Mouse (Mus musculus) stomach, postnatal 0 days (tissue): ENCODE measurements at regions not wholly inside any gene's neighbourhood (a gene's known extent, or its start where the extent isn't known, plus 50 kb on each side); places are given as distances from the start of the nearest gene placed in this dataset.

Experiments
- ATAC-seq: fragments of 200-750 bp; cut with Nextera tagmentation; 2 replicates; pipeline ENCODE4 v1.8.0; 2017; ENCODE audit not compliant: low FRiP score, low TSS enrichment
- DNase-seq: peaks from one replicate; pipeline ENCODE4 v3.0.0-alpha.2; 2016; ENCODE audit warnings: low spot score
- H3K27ac ChIP-seq: fragments of 300-500 bp; sonication (generic); replicated peaks from 2 replicates; pipeline ENCODE4 v1.5.1; 2014; ENCODE audit warnings: mild to moderate bottlenecking, control low read depth
- H3K27me3 ChIP-seq: fragments of 300-500 bp; sonication (generic); 2 replicates; pipeline ENCODE4 v1.6.1; 2014; ENCODE audit warnings: low read length; ENCODE audit not compliant: control insufficient read depth, insufficient read depth
- H3K36me3 ChIP-seq: fragments of 300-500 bp; sonication (generic); 2 replicates; pipeline ENCODE4 v1.6.1; 2014; ENCODE audit warnings: low read length, mixed read lengths; ENCODE audit not compliant: control insufficient read depth, insufficient read depth
- H3K4me1 ChIP-seq: fragments of 300-500 bp; sonication (generic); replicated peaks from 2 replicates; pipeline ENCODE4 v1.6.1; 2014; ENCODE audit warnings: antibody characterized with exemption; ENCODE audit not compliant: control insufficient read depth, insufficient read depth
- H3K4me2 ChIP-seq: fragments of 300-500 bp; sonication (generic); replicated peaks from 2 replicates; pipeline ENCODE4 v1.6.1; 2014; ENCODE audit warnings: low read depth, mild to moderate bottlenecking, control low read depth, moderate library complexity
- H3K4me3 ChIP-seq: fragments of 300-500 bp; sonication (generic); 2 replicates; pipeline ENCODE4 v1.5.1; 2014; ENCODE audit warnings: low read depth, low read length, control low read depth
- H3K9ac ChIP-seq: fragments of 300-500 bp; sonication (generic); 2 replicates; pipeline ENCODE4 v1.6.1; 2014; ENCODE audit warnings: mild to moderate bottlenecking, low read length, control low read depth, mixed read lengths
- H3K9me3 ChIP-seq: fragments of 300-500 bp; sonication (generic); 2 replicates; pipeline ENCODE4 v1.6.1; 2016; ENCODE audit warnings: low read length; ENCODE audit not compliant: control insufficient read depth
- CTCF ChIP-seq: IDR thresholded peaks from 2 replicates; pipeline ENCODE4 v1.5.1; 2016; ENCODE audit warnings: antibody characterized with exemption, low read depth, mild to moderate bottlenecking, moderate library complexity
- EP300 ChIP-seq: optimal IDR thresholded peaks from 2 replicates; pipeline ENCODE3; 2016; ENCODE audit warnings: antibody characterized with exemption
- WGBS: fragments of 180-500 bp; shearing (Covaris S2); extraction: QIAGEN DNeasy Blood & Tissue Kit; methylation state at CpG from one replicate; pipeline ENCODE4 v1.1.7; 2014; 5-methylcytosine and 5-hydroxymethylcytosine counted together

DNA sequence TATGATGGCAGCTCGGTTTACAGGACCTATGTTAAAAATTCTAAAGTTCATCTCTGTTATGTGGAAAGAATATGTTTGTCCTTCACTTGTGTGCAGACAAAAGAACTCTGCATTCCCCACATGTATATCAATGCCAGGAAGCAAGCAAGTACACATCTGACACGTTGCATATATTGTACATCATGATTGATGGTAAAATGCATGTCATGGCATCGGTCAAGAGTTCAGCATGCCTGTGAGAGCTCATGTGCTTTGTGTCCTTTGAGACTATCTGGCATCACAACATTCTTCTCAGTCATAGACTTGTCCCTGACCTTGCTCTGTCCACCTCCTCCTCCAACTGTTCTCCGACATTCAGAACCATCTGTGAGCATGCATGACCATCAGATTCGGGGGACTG lies 465.6 kb upstream of the N6amt1 start:
- Histone ChIP-seq H3K4me1 (no peaks in the 10 kb centered on the region), H3K27me3 (no peaks in the 10 kb centered on the region), H3K9me3 (no peaks in the 10 kb centered on the region), H3K4me2 (no peak overlapping the region), H3K36me3 (no peaks in the 10 kb centered on the region), H3K4me3 (no peak overlapping the region), H3K27ac (no peak overlapping the region), H3K9ac (no peak overlapping the region)
- TF ChIP-seq CTCF (no peak), EP300 (no peak)
- no peak for DNase-seq
- WGBS, result 63% methylated on average over 5 of the region's 5 CpGs
- no peak for ATAC-seq

DNA sequence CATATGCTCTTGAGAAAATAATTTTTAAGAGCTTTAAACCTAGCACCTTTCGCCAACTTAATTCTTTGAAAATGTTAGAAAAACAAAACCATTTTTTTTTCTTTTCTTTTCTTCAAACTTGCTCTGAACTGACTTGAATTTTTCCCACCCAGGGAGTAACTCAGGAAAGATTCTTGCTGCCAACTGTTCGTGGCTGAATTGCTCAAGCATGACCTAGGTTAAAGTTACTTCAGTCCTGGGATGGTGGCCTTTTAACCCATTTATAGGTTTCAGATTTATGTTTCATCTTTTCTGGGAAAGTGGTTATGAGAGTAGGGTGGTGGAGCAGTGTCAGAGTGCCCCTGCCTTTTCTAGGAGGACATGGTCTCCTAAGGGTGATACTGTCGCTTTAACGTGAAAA lies 466.4 kb upstream of the N6amt1 start:
- Histone ChIP-seq H3K4me3 (no peak overlapping the region), H3K4me2 (no peak overlapping the region), H3K36me3 (no peaks in the 10 kb centered on the region), H3K9ac (no peak overlapping the region), H3K27ac (no peak overlapping the region), H3K27me3 (no peaks in the 10 kb centered on the region), H3K4me1 (no peaks in the 10 kb centered on the region), H3K9me3 (no peaks in the 10 kb centered on the region)
- WGBS, result 74% methylated on average over 4 of the region's 4 CpGs
- no peak for TF ChIP-seq CTCF
- TF ChIP-seq EP300, result no peak
- DNase-seq (no peak), ATAC-seq (no peak)

DNA sequence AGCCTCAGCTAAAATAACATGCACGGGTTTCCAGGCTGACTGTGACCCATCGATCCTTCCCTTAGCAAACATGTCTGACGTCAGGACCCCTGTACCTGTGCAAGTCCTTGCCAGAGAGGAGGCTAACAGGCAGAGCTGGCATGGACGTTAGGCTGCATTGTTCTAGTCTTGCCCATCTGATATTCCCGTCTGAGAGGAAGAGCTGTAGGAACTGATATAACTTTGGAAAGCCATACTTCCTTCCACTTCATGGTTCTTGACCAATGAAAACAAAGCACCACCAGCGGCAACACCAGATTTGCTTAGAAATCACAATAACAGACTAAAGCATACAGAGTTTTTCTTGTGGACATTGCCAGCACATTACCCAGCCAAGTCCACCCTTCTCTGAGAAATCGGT lies 470.1 kb upstream of the N6amt1 start:
- Histone ChIP-seq H3K36me3 (no peaks in the 10 kb centered on the region), H3K9ac (no peak overlapping the region), H3K27ac (no peak overlapping the region), H3K9me3 (no peaks in the 10 kb centered on the region), H3K4me1 (no peaks in the 10 kb centered on the region), H3K4me2 (no peak overlapping the region), H3K27me3 (no peaks in the 10 kb centered on the region), H3K4me3 (no peak overlapping the region)
- no peak for TF ChIP-seq EP300
- TF ChIP-seq CTCF, result no peak
- ATAC-seq (no peak), DNase-seq (no peak)
- 69% methylated on average over 7 of the region's 7 CpGs for WGBS

DNA sequence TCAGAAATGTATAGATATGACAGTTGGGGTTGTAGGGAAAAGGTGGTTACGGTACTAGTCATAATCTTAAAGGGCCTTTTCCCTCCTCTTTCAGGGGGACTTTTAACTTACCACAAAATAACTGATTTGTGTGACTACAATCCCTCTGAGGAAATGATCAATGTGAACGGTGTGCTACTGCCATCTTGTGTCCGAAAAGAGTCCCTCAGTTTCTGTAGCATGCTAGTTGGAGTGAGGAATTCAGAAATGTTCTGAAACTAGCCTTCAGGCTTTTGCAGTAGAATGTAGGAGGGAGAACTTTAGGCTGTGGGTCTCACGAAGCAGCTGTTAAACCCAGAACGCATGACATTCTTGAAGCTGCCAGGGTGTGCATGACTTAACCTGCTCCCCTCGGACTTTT lies 471.5 kb upstream of the N6amt1 start:
- Histone ChIP-seq H3K36me3 (no peaks in the 10 kb centered on the region), H3K27me3 (no peaks in the 10 kb centered on the region), H3K4me1 (no peaks in the 10 kb centered on the region), H3K9me3 (no peaks in the 10 kb centered on the region), H3K4me2 (no peak overlapping the region), H3K9ac (no peak overlapping the region), H3K4me3 (no peak overlapping the region), H3K27ac (no peak overlapping the region)
- DNase-seq (peak; percentile 61), ATAC-seq (peak; percentile 51; the same call in 1 of the 2 replicates)
- peak; percentile 98 for TF ChIP-seq CTCF
- TF ChIP-seq EP300, result no peak
- 14% methylated on average over 6 of the region's 6 CpGs for WGBS

DNA sequence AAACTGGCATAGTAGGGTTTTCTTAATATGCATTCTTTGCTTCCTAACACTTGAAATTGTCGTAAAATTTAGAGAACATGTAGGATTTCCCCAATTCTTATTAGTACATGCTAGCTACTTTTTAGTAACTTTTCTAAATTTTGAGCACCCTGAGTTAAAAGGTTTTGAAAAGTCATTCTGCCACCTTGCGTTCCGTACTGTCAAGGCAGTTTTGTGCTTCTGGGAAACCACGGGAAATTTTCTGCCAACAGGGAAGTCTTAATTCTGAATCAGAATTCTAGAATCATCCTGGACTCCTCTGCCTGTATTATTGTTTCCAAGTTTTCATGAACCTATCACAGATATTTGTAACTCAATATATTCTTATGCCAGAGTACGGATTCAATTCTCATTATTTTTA lies 472.4 kb upstream of the N6amt1 start:
- Histone ChIP-seq H3K27ac (no peak overlapping the region), H3K9ac (no peak overlapping the region), H3K4me2 (no peak overlapping the region), H3K4me1 (no peaks in the 10 kb centered on the region), H3K27me3 (no peaks in the 10 kb centered on the region), H3K9me3 (no peaks in the 10 kb centered on the region), H3K4me3 (no peak overlapping the region), H3K36me3 (no peaks in the 10 kb centered on the region)
- DNase-seq (no peak), ATAC-seq (no peak)
- TF ChIP-seq CTCF (peak; percentile 37), EP300 (no peak)
- WGBS, result 74% methylated on average over 5 of the region's 5 CpGs

DNA sequence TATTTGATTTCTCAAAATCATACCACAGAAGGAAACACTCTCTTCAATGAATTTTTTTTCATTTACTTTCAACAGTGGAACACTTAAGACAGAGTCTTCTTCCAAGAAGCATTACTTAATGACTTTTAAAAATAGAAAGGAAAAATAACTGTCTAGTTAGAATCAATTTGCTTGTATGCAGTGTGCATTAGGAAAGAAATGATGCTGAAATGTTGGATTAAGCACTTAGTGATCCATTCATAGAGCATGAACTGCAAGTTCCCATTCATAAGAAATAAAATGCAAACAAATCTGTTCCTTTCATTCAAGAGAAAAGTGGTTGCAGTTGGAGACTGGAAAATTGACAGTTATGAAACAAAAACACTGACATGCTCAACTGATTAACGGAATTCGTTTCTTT lies 493.2 kb upstream of the N6amt1 start:
- no peak for TF ChIP-seq EP300
- no peak for TF ChIP-seq CTCF
- H3K9me3 ChIP-seq, result no peaks in the 10 kb centered on the region
- no peaks in the 10 kb centered on the region for H3K4me1 ChIP-seq
- no peak for DNase-seq
- no peak overlapping the region for H3K4me3 ChIP-seq
- no peak for ATAC-seq
- WGBS, result 76% methylated on average over 2 of the region's 2 CpGs
- no peak overlapping the region for H3K4me2 ChIP-seq
- no peaks in the 10 kb centered on the region for H3K27me3 ChIP-seq
- H3K9ac ChIP-seq, result no peak overlapping the region
- H3K36me3 ChIP-seq, result no peaks in the 10 kb centered on the region
- no peak overlapping the region for H3K27ac ChIP-seq
